Mouse (Mus musculus) liver, embryonic 14.5 days (tissue): ENCODE measurements around the gene Nr4a2. TPM values are rescaled to one million over a fixed set of nuclear protein-coding genes. Genes with fewer than 3 reads are reported as not detected.
A peak's percentile ranks its signal among the peaks of the same experiment; 100 is the strongest.

ENCODE experiments used
- ATAC-seq: fragments of 200-750 bp; cut with Nextera tagmentation; 2 replicates; pipeline ENCODE4 v1.8.0; 2017; ENCODE audit warnings: moderate number of reproducible peaks, mild to moderate bottlenecking, moderate library complexity; ENCODE audit not compliant: insufficient read depth
- DNase-seq, 3 experiments: peaks; one replicate each; pipeline ENCODE4 v3.0.0-alpha.2; 2012 to 2013; ENCODE audit warnings: low read depth in 3 of 3, low spot score in 3 of 3
- H3K27ac ChIP-seq: fragments of 300-500 bp; sonication (generic); 2 replicates; pipeline ENCODE4 v1.5.1; 2014; ENCODE audit warnings: moderate library complexity, mild to moderate bottlenecking, control low read depth, inconsistent platforms
- H3K27me3 ChIP-seq: fragments of 300-500 bp; sonication (generic); 2 replicates; pipeline ENCODE4 v1.6.1; 2014; ENCODE audit warnings: mild to moderate bottlenecking, low read length, moderate library complexity; ENCODE audit not compliant: control insufficient read depth, insufficient read depth
- H3K36me3 ChIP-seq: fragments of 300-500 bp; sonication (generic); replicated peaks from 2 replicates; pipeline ENCODE4 v1.6.1; 2014; ENCODE audit warnings: low read depth; ENCODE audit not compliant: control insufficient read depth, insufficient read depth
- H3K4me1 ChIP-seq, 2 experiments: fragments of 200-500 bp in 1 of 2; fragments of 300-500 bp in 1 of 2; sonication (generic) in 1 of 2; replicated peaks; 2 replicates each; pipeline ENCODE4 v1.6.1; 2012 to 2014; ENCODE audit warnings: antibody characterized with exemption in 1 of 2, inconsistent platforms in 1 of 2, low read length in 1 of 2; ENCODE audit not compliant: control insufficient read depth in 2 of 2, insufficient read depth in 2 of 2
- H3K4me2 ChIP-seq: fragments of 300-500 bp; sonication (generic); 2 replicates; pipeline ENCODE4 v1.6.1; 2014; ENCODE audit warnings: low read depth, mild to moderate bottlenecking, control low read depth, moderate library complexity
- H3K4me3 ChIP-seq, 2 experiments: fragments of 200-500 bp in 1 of 2; fragments of 300-500 bp in 1 of 2; sonication (generic) in 1 of 2; 2 replicates each; pipeline ENCODE4 v1.5.1; 2012 to 2014; ENCODE audit warnings: low read depth in 2 of 2, low read length in 2 of 2, mild to moderate bottlenecking in 2 of 2, control low read depth in 1 of 2, inconsistent platforms in 1 of 2, moderate library complexity in 1 of 2; ENCODE audit not compliant: insufficient read depth in 1 of 2
- H3K9ac ChIP-seq: fragments of 300-500 bp; sonication (generic); replicated peaks from 2 replicates; pipeline ENCODE4 v1.6.1; 2014; ENCODE audit warnings: mild to moderate bottlenecking, control low read depth, moderate library complexity
- H3K9me3 ChIP-seq: fragments of 300-500 bp; sonication (generic); 2 replicates; pipeline ENCODE4 v1.6.1; 2016; ENCODE audit warnings: low read length, mixed read lengths; ENCODE audit not compliant: control insufficient read depth
- CTCF ChIP-seq: IDR thresholded peaks from 2 replicates; pipeline ENCODE4 v1.5.1; 2016; ENCODE audit warnings: antibody characterized with exemption, low read depth, control low read depth
- EP300 ChIP-seq: IDR thresholded peaks from 2 replicates; pipeline ENCODE4 v1.6.1; 2016; ENCODE audit warnings: antibody characterized with exemption, low read depth
- WGBS: fragments of 180-500 bp; shearing (Covaris S2); extraction: QIAGEN DNeasy Blood & Tissue Kit; methylation state at CpG from one replicate; pipeline ENCODE4 v1.1.7; 2014; ENCODE audit not compliant: insufficient replicate concordance; 5-methylcytosine and 5-hydroxymethylcytosine counted together
- polyA plus RNA-seq, 2 experiments: library from polyadenylated mRNA; depleted of rRNA in 1 of 2; stranded (reverse) in 1 of 2; unstranded in 1 of 2; fragments of >200 nt; fragmentation: Nextera tagmentation in 1 of 2; extraction: Ambion mirVana in 1 of 2; gene quantifications; 2 replicates each; pipeline versions ENCODE4 v1.2.1 to v1.2.3; 2012 to 2014

Nr4a2 gene
- polyA plus RNA-seq (2012; rRNA removed), result 0.23 and 0.28 TPM in 2 replicates
- 0.22 and 0.29 TPM in 2 replicates for polyA plus RNA-seq (2014; fragmentation: Nextera tagmentation; extraction: Ambion mirVana)

GRCm38 (mm10) chr2:57123991-57124840, at the start of gene Nr4a2:
TSS of gene Nr4a2 (minus strand) at chr2:57124003.
- Histone ChIP-seq H3K4me1 (peaks cover 4 to 11% of the 10 kb centered on the region in 2 experiments), H3K36me3 (no peaks in the 10 kb centered on the region), H3K4me2 (peak within 1 kb of the TSS; percentile 92), H3K27ac (peak within 1 kb of the TSS; percentile 53), H3K9me3 (no peaks in the 10 kb centered on the region), H3K9ac (peak within 1 kb of the TSS; percentile 94), H3K4me3 (peak within 1 kb of the TSS; percentile 79 to 90), H3K27me3 (no peaks in the 10 kb centered on the region)
- DNase-seq (peak in 1 of 3 experiments; percentile 54), ATAC-seq (peak; percentile 83)
- 11% methylated on average over 37 of the region's 69 CpGs for WGBS
- no peak for TF ChIP-seq CTCF
- TF ChIP-seq EP300, result no peak

GRCm38 (mm10) chr2:57165416-57165815, 41.6 kb upstream of the Nr4a2 start:
- no peak for ATAC-seq

GRCm38 (mm10) chr2:57156814-57157213, 33.0 kb upstream of the Nr4a2 start:
- H3K27me3 ChIP-seq, result no peaks in the 10 kb centered on the region
- no peaks in the 10 kb centered on the region for H3K9me3 ChIP-seq
- no peak overlapping the region for H3K4me3 ChIP-seq
- H3K4me2 ChIP-seq, result no peak overlapping the region
- 72% methylated on average over 9 of the region's 9 CpGs for WGBS
- no peak overlapping the region for H3K9ac ChIP-seq
- H3K36me3 ChIP-seq, result no peaks in the 10 kb centered on the region
- H3K4me1 ChIP-seq, result no peaks in the 10 kb centered on the region
- ATAC-seq (no peak), DNase-seq (no peak)
- H3K27ac ChIP-seq, result no peak overlapping the region
- TF ChIP-seq CTCF, result no peak
- TF ChIP-seq EP300, result no peak

More at GRCm38 (mm10) chr2:57165416-57165815, 41.6 kb upstream of the Nr4a2 start:
- no peak for TF ChIP-seq CTCF
- TF ChIP-seq EP300, result no peak
- Histone ChIP-seq H3K4me3 (no peak overlapping the region), H3K4me2 (no peak overlapping the region), H3K4me1 (no peaks in the 10 kb centered on the region), H3K27ac (no peak overlapping the region), H3K36me3 (no peaks in the 10 kb centered on the region), H3K9ac (no peak overlapping the region), H3K9me3 (no peaks in the 10 kb centered on the region), H3K27me3 (no peaks in the 10 kb centered on the region)
- 52% methylated on average over 1 of the region's 1 CpGs for WGBS
- DNase-seq, result no peak

GRCm38 (mm10) chr2:57149796-57150195, 26.0 kb upstream of the Nr4a2 start:
- Histone ChIP-seq H3K27me3 (no peaks in the 10 kb centered on the region), H3K36me3 (no peaks in the 10 kb centered on the region), H3K4me1 (no peaks in the 10 kb centered on the region), H3K9ac (no peak overlapping the region), H3K27ac (no peak overlapping the region), H3K9me3 (no peaks in the 10 kb centered on the region), H3K4me3 (no peak overlapping the region), H3K4me2 (no peak overlapping the region)
- ATAC-seq (no peak), DNase-seq (no peak)
- no peak for TF ChIP-seq CTCF
- 45% methylated on average over 4 of the region's 4 CpGs for WGBS

GRCm38 (mm10) chr2:57148231-57148630, 24.4 kb upstream of the Nr4a2 start:
- ATAC-seq (no peak), DNase-seq (no peak)
- Histone ChIP-seq H3K27ac (no peak overlapping the region), H3K27me3 (no peaks in the 10 kb centered on the region), H3K4me3 (no peak overlapping the region), H3K36me3 (no peaks in the 10 kb centered on the region), H3K9me3 (no peaks in the 10 kb centered on the region), H3K9ac (no peak overlapping the region), H3K4me2 (no peak overlapping the region), H3K4me1 (no peaks in the 10 kb centered on the region)
- TF ChIP-seq CTCF (no peak), EP300 (no peak)
- WGBS, result 60% methylated on average over 2 of the region's 2 CpGs
